Mouse (Mus musculus) lung, postnatal 0 days (tissue): Measurements from ENCODE around the gene Khdrbs2.

ENCODE experiments used
- CTCF ChIP-seq: IDR thresholded peaks from 2 replicates; pipeline ENCODE4 v1.5.1; 2016; ENCODE audit warnings: antibody characterized with exemption, mild to moderate bottlenecking
- EP300 ChIP-seq: IDR thresholded peaks from 2 replicates; pipeline ENCODE4 v1.6.1; 2016; ENCODE audit warnings: antibody characterized with exemption, mild to moderate bottlenecking, control low read depth

GRCm38 (mm10) chr1:32301391-32301790 is 128.9 kb downstream of the Khdrbs2 start:
- TF ChIP-seq EP300 (no peak), CTCF (no peak)
